Mouse (Mus musculus): ENCODE measurements at regions not wholly inside any gene's neighbourhood (a gene's known extent, or its start where the extent isn't known, plus 50 kb on each side); places are given as distances from the start of the nearest gene placed in this dataset.

DNA sequence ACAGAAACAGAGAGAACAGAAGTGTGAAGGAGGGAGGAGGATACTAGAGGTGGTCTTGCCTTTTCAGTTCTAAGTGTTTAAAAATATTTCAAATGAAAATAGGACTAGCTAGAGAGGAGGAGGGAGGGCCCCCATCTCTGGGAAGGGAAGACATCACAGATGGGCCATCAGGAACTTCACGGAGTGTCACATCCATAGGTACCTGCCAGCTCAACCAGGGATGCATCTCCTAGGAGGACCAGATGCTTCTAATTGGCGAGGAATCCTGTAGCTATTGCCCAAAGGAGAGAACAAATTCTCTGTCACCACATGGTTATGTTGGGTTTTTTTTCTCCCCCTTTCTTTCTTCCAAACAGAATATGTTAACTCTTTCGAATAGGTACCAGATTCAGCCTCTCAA lies 158.7 kb upstream of the Castor2 start:
- Histone ChIP-seq H3K9me3 (ENCODE audit: control insufficient read depth, low read length) (no peaks in the 10 kb centered on the region), H3K27ac (ENCODE audit: low read depth, low read length) (no peak overlapping the region), H3K9ac (ENCODE audit: low read length) (no peak overlapping the region), H3K4me3 (ENCODE audit: low read depth, low read length) (no peak overlapping the region), H3K4me1 (ENCODE audit: control insufficient read depth, insufficient read depth, low read length) (peaks cover 6% of the 10 kb centered on the region; the same call in 1 of the 2 replicates), H3K4me2 (no peak overlapping the region), H3K36me3 (ENCODE audit: control insufficient read depth, insufficient read depth, low read length) (no peaks in the 10 kb centered on the region), H3K27me3 (ENCODE audit: control insufficient read depth, insufficient read depth, low read length) (no peaks in the 10 kb centered on the region)
- ATAC-seq (ENCODE audit: low FRiP score), result no peak
- 85% methylated on average over 3 of the region's 3 CpGs for WGBS
- DNase-seq (ENCODE audit: low spot score, missing footprints), result no peak

DNA sequence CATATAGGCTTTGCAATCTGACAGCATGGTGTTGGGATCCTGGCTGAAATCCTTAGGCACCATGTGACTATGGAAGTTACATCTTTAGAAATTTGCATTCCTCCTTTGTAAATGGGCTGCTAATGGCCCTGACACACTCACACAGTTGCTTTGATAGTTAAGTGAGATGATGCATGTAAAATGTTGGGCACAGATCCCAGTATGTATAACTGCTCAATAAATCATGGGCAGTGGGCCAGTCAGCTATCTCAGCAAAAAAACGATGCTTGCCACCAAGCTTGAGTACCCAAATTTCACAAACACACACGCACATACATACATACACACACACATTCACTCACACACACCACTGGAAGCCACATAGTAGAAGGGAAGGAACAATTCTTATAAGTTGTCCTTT lies 159.5 kb upstream of the Castor2 start:
- Histone ChIP-seq H3K9me3 (ENCODE audit: control insufficient read depth, low read length) (no peaks in the 10 kb centered on the region), H3K9ac (ENCODE audit: low read length) (no peak overlapping the region), H3K4me3 (ENCODE audit: low read depth, low read length) (no peak overlapping the region), H3K4me1 (ENCODE audit: control insufficient read depth, insufficient read depth, low read length) (peaks cover 6% of the 10 kb centered on the region; the same call in 1 of the 2 replicates), H3K36me3 (ENCODE audit: control insufficient read depth, insufficient read depth, low read length) (no peaks in the 10 kb centered on the region), H3K27me3 (ENCODE audit: control insufficient read depth, insufficient read depth, low read length) (no peaks in the 10 kb centered on the region), H3K27ac (ENCODE audit: low read depth, low read length) (no peak overlapping the region), H3K4me2 (no peak overlapping the region)
- 93% methylated on average over 2 of the region's 2 CpGs for WGBS
- no peak for DNase-seq (ENCODE audit: low spot score, missing footprints)
- no peak for ATAC-seq (ENCODE audit: low FRiP score)

- Histone ChIP-seq H3K27ac (ENCODE audit: low read depth, low read length) (no peak overlapping the region), H3K4me1 (ENCODE audit: control insufficient read depth, insufficient read depth, low read length) (peaks cover 6% of the 10 kb centered on the region; the same call in 1 of the 2 replicates), H3K9me3 (ENCODE audit: control insufficient read depth, low read length) (no peaks in the 10 kb centered on the region), H3K27me3 (ENCODE audit: control insufficient read depth, insufficient read depth, low read length) (no peaks in the 10 kb centered on the region), H3K36me3 (ENCODE audit: control insufficient read depth, insufficient read depth, low read length) (no peaks in the 10 kb centered on the region), H3K9ac (ENCODE audit: low read length) (no peak overlapping the region), H3K4me2 (no peak overlapping the region), H3K4me3 (ENCODE audit: low read depth, low read length) (no peak overlapping the region)
- WGBS, result 60% methylated on average over 9 of the region's 9 CpGs
- DNase-seq (ENCODE audit: low spot score, missing footprints) (no peak), ATAC-seq (ENCODE audit: low FRiP score) (no peak)
Observed at GRCm38 (mm10) chr5:133937967-133938918, 161.3 kb upstream of the Castor2 start.

DNA sequence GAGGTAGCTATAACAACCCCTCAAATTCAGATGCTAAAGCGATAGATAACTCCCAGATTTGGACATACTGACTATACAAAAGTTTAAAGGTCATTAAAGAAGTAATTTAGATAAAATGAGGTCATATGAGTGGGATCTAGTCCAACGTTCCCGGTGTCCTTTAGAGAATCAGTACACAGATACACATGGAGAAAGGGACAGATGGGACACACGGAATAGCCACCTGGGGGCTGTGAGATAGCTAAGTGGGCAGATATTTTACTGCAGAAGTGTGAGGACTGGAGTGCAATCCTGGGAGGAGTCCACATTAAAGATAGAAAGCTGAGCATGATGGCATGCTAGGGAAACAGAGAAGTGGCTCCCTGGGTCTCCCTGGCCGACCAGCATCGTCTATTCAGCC lies 164.1 kb upstream of the Castor2 start:
- no peaks in the 10 kb centered on the region for H3K36me3 ChIP-seq (ENCODE audit: control insufficient read depth, insufficient read depth, low read length)
- no peak overlapping the region for H3K4me3 ChIP-seq (ENCODE audit: low read depth, low read length)
- H3K4me1 ChIP-seq (ENCODE audit: control insufficient read depth, insufficient read depth, low read length), result peaks cover 6% of the 10 kb centered on the region; the same call in 1 of the 2 replicates
- H3K27ac ChIP-seq (ENCODE audit: low read depth, low read length), result no peak overlapping the region
- H3K9ac ChIP-seq (ENCODE audit: low read length), result no peak overlapping the region
- no peaks in the 10 kb centered on the region for H3K27me3 ChIP-seq (ENCODE audit: control insufficient read depth, insufficient read depth, low read length)
- WGBS, result 87% methylated on average over 6 of the region's 6 CpGs
- DNase-seq (ENCODE audit: low spot score, missing footprints) (no peak), ATAC-seq (ENCODE audit: low FRiP score) (no peak)
- no peaks in the 10 kb centered on the region for H3K9me3 ChIP-seq (ENCODE audit: control insufficient read depth, low read length)
- H3K4me2 ChIP-seq, result no peak overlapping the region

GRCm38 (mm10) chr5:133935006-133935405 lies 164.5 kb upstream of the Castor2 start:
- Histone ChIP-seq H3K36me3 (ENCODE audit: control insufficient read depth, insufficient read depth, low read length) (no peaks in the 10 kb centered on the region), H3K9ac (ENCODE audit: low read length) (no peak overlapping the region), H3K4me3 (ENCODE audit: low read depth, low read length) (no peak overlapping the region), H3K4me1 (ENCODE audit: control insufficient read depth, insufficient read depth, low read length) (peaks cover 6% of the 10 kb centered on the region; the same call in 1 of the 2 replicates), H3K27me3 (ENCODE audit: control insufficient read depth, insufficient read depth, low read length) (no peaks in the 10 kb centered on the region), H3K9me3 (ENCODE audit: control insufficient read depth, low read length) (no peaks in the 10 kb centered on the region), H3K27ac (ENCODE audit: low read depth, low read length) (no peak overlapping the region), H3K4me2 (no peak overlapping the region)
- DNase-seq (ENCODE audit: low spot score, missing footprints) (no peak), ATAC-seq (ENCODE audit: low FRiP score) (no peak)
- WGBS, result 85% methylated on average over 6 of the region's 6 CpGs

- Histone ChIP-seq H3K4me2 (no peak overlapping the region), H3K9ac (ENCODE audit: low read length) (no peak overlapping the region), H3K4me3 (ENCODE audit: low read depth, low read length) (no peak overlapping the region), H3K27ac (ENCODE audit: low read depth, low read length) (no peak overlapping the region), H3K9me3 (ENCODE audit: control insufficient read depth, low read length) (no peaks in the 10 kb centered on the region), H3K4me1 (ENCODE audit: control insufficient read depth, insufficient read depth, low read length) (no peaks in the 10 kb centered on the region), H3K27me3 (ENCODE audit: control insufficient read depth, insufficient read depth, low read length) (no peaks in the 10 kb centered on the region), H3K36me3 (ENCODE audit: control insufficient read depth, insufficient read depth, low read length) (no peaks in the 10 kb centered on the region)
- 93% methylated on average over 5 of the region's 5 CpGs for WGBS
- ATAC-seq (ENCODE audit: low FRiP score) (no peak), DNase-seq (ENCODE audit: low spot score, missing footprints) (no peak)
Observed at GRCm38 (mm10) chr5:133930101-133930500, 169.4 kb upstream of the Castor2 start.

- 87% methylated on average over 5 of the region's 5 CpGs for WGBS
- no peak for DNase-seq (ENCODE audit: low spot score, missing footprints)
Observed at GRCm38 (mm10) chr5:133927054-133927453, 172.5 kb upstream of the Castor2 start.

GRCm38 (mm10) chr5:133925184-133925900 lies 174.2 kb upstream of the Castor2 start:
- H3K4me2 ChIP-seq, result no peak overlapping the region
- H3K27ac ChIP-seq (ENCODE audit: low read depth, low read length), result no peak overlapping the region
- H3K9me3 ChIP-seq (ENCODE audit: control insufficient read depth, low read length), result no peaks in the 10 kb centered on the region
- H3K36me3 ChIP-seq (ENCODE audit: control insufficient read depth, insufficient read depth, low read length), result no peaks in the 10 kb centered on the region
- ATAC-seq (ENCODE audit: low FRiP score) (no peak), DNase-seq (ENCODE audit: low spot score, missing footprints) (no peak)
- no peaks in the 10 kb centered on the region for H3K27me3 ChIP-seq (ENCODE audit: control insufficient read depth, insufficient read depth, low read length)
- no peak overlapping the region for H3K9ac ChIP-seq (ENCODE audit: low read length)
- H3K4me3 ChIP-seq (ENCODE audit: low read depth, low read length), result no peak overlapping the region
- no peaks in the 10 kb centered on the region for H3K4me1 ChIP-seq (ENCODE audit: control insufficient read depth, insufficient read depth, low read length)
- WGBS, result 58% methylated on average over 5 of the region's 5 CpGs

More at GRCm38 (mm10) chr5:133927054-133927453, 172.5 kb upstream of the Castor2 start:
- H3K27me3 ChIP-seq (ENCODE audit: control insufficient read depth, insufficient read depth, low read length), result no peaks in the 10 kb centered on the region
- no peaks in the 10 kb centered on the region for H3K4me1 ChIP-seq (ENCODE audit: control insufficient read depth, insufficient read depth, low read length)
- H3K9me3 ChIP-seq (ENCODE audit: control insufficient read depth, low read length), result no peaks in the 10 kb centered on the region
- no peak overlapping the region for H3K4me2 ChIP-seq
- no peaks in the 10 kb centered on the region for H3K36me3 ChIP-seq (ENCODE audit: control insufficient read depth, insufficient read depth, low read length)
- H3K27ac ChIP-seq (ENCODE audit: low read depth, low read length), result no peak overlapping the region
- ATAC-seq (ENCODE audit: low FRiP score), result no peak
- H3K4me3 ChIP-seq (ENCODE audit: low read depth, low read length), result no peak overlapping the region
- H3K9ac ChIP-seq (ENCODE audit: low read length), result no peak overlapping the region

DNA sequence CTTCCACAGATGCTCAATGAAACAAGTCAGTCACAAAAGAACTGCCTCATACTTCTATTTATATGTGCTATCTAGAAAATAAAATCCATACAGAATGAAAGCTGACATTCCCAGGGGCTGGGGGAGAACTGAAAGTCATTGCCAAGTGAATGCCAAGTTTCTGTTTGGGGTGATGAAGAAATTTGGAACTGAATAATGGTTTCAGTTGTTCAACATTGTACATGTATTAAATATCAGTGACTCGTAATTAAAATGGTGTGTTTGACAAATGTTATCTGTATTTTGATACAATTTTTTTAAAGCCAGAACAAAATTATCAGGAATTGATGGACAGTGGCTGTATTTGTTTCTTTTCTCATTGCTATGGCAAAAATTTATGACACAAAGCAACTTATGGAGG lies 177.3 kb upstream of the Castor2 start:
- Histone ChIP-seq H3K4me1 (ENCODE audit: control insufficient read depth, insufficient read depth, low read length) (no peaks in the 10 kb centered on the region), H3K9me3 (ENCODE audit: control insufficient read depth, low read length) (no peaks in the 10 kb centered on the region), H3K27ac (ENCODE audit: low read depth, low read length) (no peak overlapping the region), H3K36me3 (ENCODE audit: control insufficient read depth, insufficient read depth, low read length) (no peaks in the 10 kb centered on the region), H3K9ac (ENCODE audit: low read length) (no peak overlapping the region), H3K4me3 (ENCODE audit: low read depth, low read length) (no peak overlapping the region), H3K4me2 (no peak overlapping the region), H3K27me3 (ENCODE audit: control insufficient read depth, insufficient read depth, low read length) (no peaks in the 10 kb centered on the region)
- no peak for ATAC-seq (ENCODE audit: low FRiP score)
- no peak for DNase-seq (ENCODE audit: low spot score, missing footprints)
- WGBS, result 92% methylated on average over 1 of the region's 1 CpGs
